Mouse (Mus musculus): Measurements from ENCODE around the gene Suclg2. TPM values are rescaled to one million over a fixed set of nuclear protein-coding genes. Genes with fewer than 3 reads are reported as not detected.

Suclg2 gene
- polyA plus RNA-seq, 1 experiment from 2014 or later, result 35.1 TPM

DNA sequence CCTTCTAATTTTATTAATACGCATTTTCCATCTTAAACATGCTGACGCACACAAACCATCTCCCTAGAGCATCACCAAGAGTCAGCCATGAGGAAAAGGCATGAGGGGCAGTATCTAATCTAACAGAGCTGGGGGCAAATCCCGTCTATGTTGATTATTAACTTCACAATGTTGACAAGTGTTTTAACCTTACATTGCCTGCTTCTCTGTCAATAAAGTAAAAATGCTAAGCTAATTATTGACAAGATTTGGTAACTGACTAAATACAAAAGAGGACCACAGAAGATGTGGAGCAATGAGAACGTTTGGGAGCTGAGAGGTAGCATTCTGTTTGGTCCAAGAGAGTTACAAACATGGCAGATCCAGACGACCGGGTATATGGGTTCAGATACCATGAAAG lies 65.8 kb downstream of the Suclg2 start:
- ATAC-seq (ENCODE audit: low FRiP score), result no peak
- no peak overlapping the region for H3K4me2 ChIP-seq
- no peak overlapping the region for H3K9ac ChIP-seq
- H3K27ac ChIP-seq, result no peak overlapping the region
- H3K9me3 ChIP-seq, result no peaks in the 10 kb centered on the region
- no peaks in the 10 kb centered on the region for H3K36me3 ChIP-seq (replicated peaks)
- peaks cover 4% of the 10 kb centered on the region; the same call in 1 of the 2 replicates for H3K27me3 ChIP-seq
- peaks cover 19% of the 10 kb centered on the region for H3K4me1 ChIP-seq
- 89% methylated on average over 6 of the region's 6 CpGs for WGBS
- H3K4me3 ChIP-seq (replicated peaks), result no peak overlapping the region

DNA sequence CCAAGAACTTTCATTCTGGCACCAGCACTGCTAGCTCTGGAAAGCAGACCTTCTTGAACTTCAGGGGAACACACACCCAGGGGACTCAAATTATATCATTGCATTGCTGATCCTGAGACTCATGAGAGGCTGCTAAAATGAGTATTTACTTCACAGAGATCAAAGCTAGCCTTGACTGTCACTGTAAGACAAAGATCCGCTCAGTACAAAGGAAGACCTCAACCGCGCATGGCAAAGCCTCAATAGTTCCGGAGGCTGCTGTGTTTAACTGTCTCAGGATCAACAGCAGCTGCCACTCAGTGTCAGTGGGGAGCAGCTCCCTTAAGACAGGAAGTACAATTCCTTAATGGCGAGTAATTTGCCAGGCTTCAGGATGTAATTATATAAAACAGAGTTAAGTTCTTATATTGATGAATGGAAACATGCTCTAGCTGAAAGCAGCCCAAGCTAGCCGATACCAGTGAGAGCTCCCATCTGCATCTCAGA lies 67.2 kb downstream of the Suclg2 start:
- 7% methylated on average over 6 of the region's 6 CpGs for WGBS
- Histone ChIP-seq H3K9me3 (no peaks in the 10 kb centered on the region), H3K36me3 (replicated peaks) (no peaks in the 10 kb centered on the region), H3K27ac (0 out of 2 replicates have a peak overlapping the region, but pooled peaks have one; percentile 0), H3K4me1 (peaks cover 19% of the 10 kb centered on the region), H3K27me3 (peaks cover 4% of the 10 kb centered on the region; the same call in 1 of the 2 replicates), H3K9ac (no peak overlapping the region), H3K4me3 (replicated peaks) (no peak overlapping the region), H3K4me2 (peak overlapping the region; percentile 21; the same call in 1 of the 2 replicates)
- peak; percentile 65; the same call in 1 of the 2 replicates for ATAC-seq (ENCODE audit: low FRiP score)

DNA sequence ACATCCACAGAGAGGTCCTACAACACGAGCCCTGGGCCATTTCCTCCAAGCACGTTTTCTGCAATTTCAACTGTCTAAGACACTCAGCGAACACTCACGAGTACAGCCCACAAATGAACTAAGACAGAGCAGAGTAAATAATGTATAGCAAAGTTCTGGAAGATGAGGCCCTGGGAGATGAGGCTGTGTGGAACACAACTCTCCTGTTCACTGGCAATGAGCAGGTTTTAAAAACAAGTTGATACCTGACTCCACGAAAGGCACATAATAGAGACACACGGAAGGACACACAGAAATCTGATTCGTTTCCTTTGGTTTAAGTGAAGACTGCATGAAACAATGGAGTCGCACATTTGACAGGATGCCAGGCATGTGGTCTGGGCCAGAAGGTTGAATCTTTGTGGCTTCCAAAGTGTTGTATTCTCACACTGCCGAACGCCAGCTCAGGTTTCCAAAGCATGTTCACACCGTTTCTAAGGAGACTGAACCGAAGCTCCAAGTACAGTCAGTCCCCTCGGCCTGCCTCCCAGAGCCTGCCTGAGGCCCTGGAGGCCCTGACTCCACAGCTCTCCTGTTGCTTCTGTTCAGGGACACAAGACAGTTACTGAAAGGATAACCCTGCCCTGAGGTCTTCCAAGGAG lies 68.4 kb downstream of the Suclg2 start:
- H3K4me3 ChIP-seq (replicated peaks), result no peak overlapping the region
- H3K4me2 ChIP-seq, result no peak overlapping the region
- no peak overlapping the region for H3K9ac ChIP-seq
- H3K36me3 ChIP-seq (replicated peaks), result no peaks in the 10 kb centered on the region
- ATAC-seq (ENCODE audit: low FRiP score), result no peak
- peaks cover 19% of the 10 kb centered on the region for H3K4me1 ChIP-seq
- peaks cover 4% of the 10 kb centered on the region; the same call in 1 of the 2 replicates for H3K27me3 ChIP-seq
- H3K27ac ChIP-seq, result no peak overlapping the region
- H3K9me3 ChIP-seq, result no peaks in the 10 kb centered on the region
- 42% methylated on average over 13 of the region's 13 CpGs for WGBS

DNA sequence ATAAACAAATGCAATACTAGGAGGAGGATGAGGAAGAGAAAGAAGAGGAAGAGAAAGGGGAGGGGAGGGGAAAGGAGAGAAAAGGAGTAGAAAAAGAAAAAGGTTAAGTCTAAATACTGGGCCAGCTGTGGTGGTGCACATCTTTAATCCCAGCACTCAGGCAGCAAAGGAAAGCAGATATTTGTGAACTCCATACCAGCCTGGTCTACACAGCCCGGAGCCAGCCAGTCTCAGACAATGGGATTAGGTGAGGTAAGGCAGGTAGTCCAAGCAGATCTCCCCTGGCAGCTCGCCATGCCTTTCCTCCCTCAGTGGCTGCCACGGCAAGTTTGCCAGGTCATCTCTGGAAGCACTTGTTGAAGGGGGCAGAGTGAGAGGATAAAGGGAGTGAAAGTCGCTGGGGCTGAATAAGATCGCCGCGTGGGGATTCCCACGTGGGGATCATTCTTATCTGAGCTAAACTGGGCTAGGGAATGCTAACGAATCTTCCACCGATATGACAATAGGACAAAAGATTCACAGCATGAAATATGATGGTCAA lies 69.4 kb downstream of the Suclg2 start:
- no peak overlapping the region for H3K9ac ChIP-seq
- peaks cover 4% of the 10 kb centered on the region; the same call in 1 of the 2 replicates for H3K27me3 ChIP-seq
- no peak overlapping the region for H3K4me2 ChIP-seq
- no peak overlapping the region for H3K4me3 ChIP-seq (replicated peaks)
- WGBS, result 56% methylated on average over 10 of the region's 10 CpGs
- ATAC-seq (ENCODE audit: low FRiP score), result 0 out of 2 replicates have a peak, but pooled peaks have one; percentile 23
- H3K27ac ChIP-seq, result no peak overlapping the region
- no peaks in the 10 kb centered on the region for H3K9me3 ChIP-seq
- H3K4me1 ChIP-seq, result peaks cover 19% of the 10 kb centered on the region
- H3K36me3 ChIP-seq (replicated peaks), result no peaks in the 10 kb centered on the region

DNA sequence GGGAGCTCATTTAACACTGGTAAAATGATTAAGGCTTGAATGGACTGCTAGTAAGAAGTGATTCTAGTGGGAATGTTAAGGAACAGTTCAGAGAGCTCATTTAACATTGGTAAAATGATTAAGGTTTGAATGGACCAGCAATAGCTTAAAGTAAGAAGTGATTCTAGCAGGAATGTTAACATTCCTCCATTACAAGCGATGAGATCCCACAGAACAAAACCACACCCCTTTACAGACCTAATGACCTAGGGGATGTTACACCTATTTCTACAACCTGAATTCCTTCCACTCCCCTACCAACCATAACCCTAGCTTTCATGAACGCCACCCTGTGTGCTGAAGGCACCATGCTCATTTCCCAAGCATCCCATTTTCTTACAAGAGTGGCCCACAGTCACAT lies 81.2 kb downstream of the Suclg2 start:
- Histone ChIP-seq H3K4me1 (0 out of 2 replicates have a peak, but pooled peaks cover 4% of the 10 kb centered on the region), H3K4me3 (replicated peaks) (no peak overlapping the region), H3K9me3 (no peaks in the 10 kb centered on the region), H3K4me2 (no peak overlapping the region), H3K9ac (no peak overlapping the region), H3K27ac (no peak overlapping the region), H3K27me3 (no peaks in the 10 kb centered on the region), H3K36me3 (replicated peaks) (no peaks in the 10 kb centered on the region)
- ATAC-seq (ENCODE audit: low FRiP score), result no peak
- 87% methylated on average over 2 of the region's 2 CpGs for WGBS

DNA sequence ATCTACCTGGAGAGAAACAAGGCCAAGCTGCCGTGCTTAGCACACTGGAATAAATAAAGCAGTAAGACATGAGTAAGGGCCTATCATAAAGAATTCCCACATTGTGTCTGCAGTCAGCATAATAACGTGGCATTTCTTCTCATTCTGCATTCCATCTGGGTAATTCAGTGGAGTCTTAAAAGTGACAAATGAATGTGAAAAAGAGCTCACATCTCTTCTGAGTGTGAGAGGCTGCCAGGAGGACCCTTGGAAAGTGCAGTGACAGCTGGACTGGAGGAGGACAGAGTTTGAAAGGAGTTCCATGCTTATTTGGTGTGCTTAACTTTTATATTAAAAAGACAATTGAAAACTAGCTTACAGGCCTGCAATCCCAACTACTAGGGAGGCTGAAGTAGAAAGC lies 83.2 kb downstream of the Suclg2 start:
- H3K9me3 ChIP-seq, result no peaks in the 10 kb centered on the region
- no peak overlapping the region for H3K27ac ChIP-seq
- no peaks in the 10 kb centered on the region for H3K27me3 ChIP-seq
- no peak for ATAC-seq (ENCODE audit: low FRiP score)
- no peak overlapping the region for H3K4me3 ChIP-seq (replicated peaks)
- WGBS, result 62% methylated on average over 2 of the region's 2 CpGs
- no peaks in the 10 kb centered on the region for H3K36me3 ChIP-seq (replicated peaks)
- H3K4me1 ChIP-seq, result peaks cover 7% of the 10 kb centered on the region; the same call in 1 of the 2 replicates
- H3K4me2 ChIP-seq, result no peak overlapping the region
- no peak overlapping the region for H3K9ac ChIP-seq

DNA sequence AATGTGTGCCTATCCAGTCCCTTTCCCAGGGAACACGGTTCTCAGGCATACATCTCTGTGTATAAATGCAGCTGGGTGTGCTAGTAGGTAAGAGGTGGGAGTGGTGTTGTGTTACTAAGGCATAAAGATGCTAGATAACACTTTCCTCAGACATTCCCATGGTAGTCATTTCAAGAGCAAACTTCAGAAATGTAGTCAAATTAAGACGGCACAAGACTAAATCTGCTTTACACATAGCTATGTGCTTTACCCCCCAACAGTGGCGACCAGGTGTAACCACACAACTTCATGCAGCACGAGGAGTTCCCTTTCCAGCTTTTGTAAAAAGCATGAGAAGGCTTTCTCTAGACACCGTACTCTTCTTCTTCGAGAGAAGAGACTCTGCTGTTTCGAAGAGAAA lies 89.5 kb downstream of the Suclg2 start:
- no peak for ATAC-seq (ENCODE audit: low FRiP score)
- 94% methylated on average over 7 of the region's 7 CpGs for WGBS

DNA sequence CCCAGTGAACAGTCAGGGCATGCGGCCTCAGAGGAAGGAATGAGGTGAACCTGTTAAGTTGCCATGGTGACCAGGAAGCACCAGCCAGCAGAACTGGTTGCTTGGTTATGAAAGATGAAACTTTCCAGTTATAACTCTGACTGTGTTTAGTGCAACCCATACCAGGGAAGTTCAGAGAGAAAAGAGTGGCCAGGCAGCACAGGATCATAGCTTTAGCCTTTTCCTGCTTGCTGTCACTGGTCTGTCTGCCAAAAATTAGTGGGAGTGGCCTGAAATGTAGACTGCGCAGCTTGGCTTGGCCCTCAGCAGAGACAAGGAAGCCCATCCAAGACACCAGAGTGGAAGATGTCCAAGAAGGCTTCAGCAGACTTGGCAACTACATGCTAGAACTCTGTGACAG lies 96.8 kb downstream of the Suclg2 start:
- Histone ChIP-seq H3K4me3 (replicated peaks) (no peak overlapping the region), H3K27ac (no peak overlapping the region), H3K4me1 (peaks cover 4% of the 10 kb centered on the region; the same call in 1 of the 2 replicates), H3K27me3 (no peaks in the 10 kb centered on the region), H3K36me3 (replicated peaks) (no peaks in the 10 kb centered on the region), H3K4me2 (no peak overlapping the region), H3K9ac (no peak overlapping the region), H3K9me3 (no peaks in the 10 kb centered on the region)
- ATAC-seq (ENCODE audit: low FRiP score), result no peak
- 78% methylated on average over 2 of the region's 2 CpGs for WGBS

More for the DNA sequence above, 89.5 kb downstream of the Suclg2 start:
- no peaks in the 10 kb centered on the region for H3K27me3 ChIP-seq
- H3K36me3 ChIP-seq (replicated peaks), result no peaks in the 10 kb centered on the region
- no peak overlapping the region for H3K4me3 ChIP-seq (replicated peaks)
- no peak overlapping the region for H3K27ac ChIP-seq
- peaks cover 3% of the 10 kb centered on the region; the same call in 1 of the 2 replicates for H3K4me1 ChIP-seq
- H3K4me2 ChIP-seq, result no peak overlapping the region
- H3K9ac ChIP-seq, result no peak overlapping the region
- no peaks in the 10 kb centered on the region for H3K9me3 ChIP-seq

DNA sequence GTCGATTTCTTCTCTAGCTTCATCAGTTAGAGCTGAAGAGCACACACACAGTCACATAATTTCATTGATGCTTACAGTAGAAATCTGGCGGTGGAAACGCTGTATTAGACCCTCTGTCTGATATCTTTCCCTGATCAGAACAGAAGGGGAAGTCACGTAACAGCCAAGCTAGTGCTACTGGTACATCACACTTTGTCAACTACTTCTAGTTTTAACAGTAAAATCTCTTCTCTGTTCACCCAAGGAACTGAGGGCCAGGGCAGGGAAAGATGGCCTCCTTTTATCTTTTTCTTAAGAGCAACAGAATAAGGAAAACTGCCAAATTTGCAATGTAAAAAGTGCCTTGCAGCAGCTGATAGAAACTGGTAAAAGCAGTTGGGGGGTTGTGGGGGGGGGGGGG lies 97.8 kb downstream of the Suclg2 start:
- no peaks in the 10 kb centered on the region for H3K27me3 ChIP-seq
- peaks cover 4% of the 10 kb centered on the region; the same call in 1 of the 2 replicates for H3K4me1 ChIP-seq
- WGBS, result 88% methylated on average over 4 of the region's 4 CpGs
- ATAC-seq (ENCODE audit: low FRiP score), result no peak
- no peak overlapping the region for H3K27ac ChIP-seq
- H3K36me3 ChIP-seq (replicated peaks), result no peaks in the 10 kb centered on the region
- no peak overlapping the region for H3K9ac ChIP-seq
- no peaks in the 10 kb centered on the region for H3K9me3 ChIP-seq
- H3K4me3 ChIP-seq (replicated peaks), result no peak overlapping the region
- H3K4me2 ChIP-seq, result no peak overlapping the region

DNA sequence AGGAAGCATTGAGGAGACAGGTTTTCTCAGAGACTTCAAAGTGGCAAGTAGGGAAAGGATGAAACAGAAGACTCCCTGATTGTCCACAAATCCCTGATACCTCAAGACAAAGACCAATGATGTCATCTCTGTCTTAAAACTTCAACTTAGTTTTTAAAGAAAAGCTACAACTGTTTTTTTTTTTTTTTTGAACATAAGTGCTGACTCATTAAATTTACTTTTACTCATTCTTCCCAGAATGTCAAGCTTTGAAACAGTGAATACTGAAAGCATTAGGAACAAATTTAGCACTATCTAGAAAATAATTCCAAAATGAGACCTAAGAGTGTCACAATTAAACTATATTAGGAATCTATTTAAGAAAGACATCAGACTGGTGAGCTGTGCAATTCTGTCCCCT lies 98.8 kb downstream of the Suclg2 start:
- Histone ChIP-seq H3K27ac (no peak overlapping the region), H3K4me2 (no peak overlapping the region), H3K4me3 (replicated peaks) (no peak overlapping the region), H3K9ac (no peak overlapping the region), H3K9me3 (no peaks in the 10 kb centered on the region), H3K4me1 (peaks cover 4% of the 10 kb centered on the region; the same call in 1 of the 2 replicates), H3K27me3 (no peaks in the 10 kb centered on the region), H3K36me3 (replicated peaks) (no peaks in the 10 kb centered on the region)
- ATAC-seq (ENCODE audit: low FRiP score), result no peak

DNA sequence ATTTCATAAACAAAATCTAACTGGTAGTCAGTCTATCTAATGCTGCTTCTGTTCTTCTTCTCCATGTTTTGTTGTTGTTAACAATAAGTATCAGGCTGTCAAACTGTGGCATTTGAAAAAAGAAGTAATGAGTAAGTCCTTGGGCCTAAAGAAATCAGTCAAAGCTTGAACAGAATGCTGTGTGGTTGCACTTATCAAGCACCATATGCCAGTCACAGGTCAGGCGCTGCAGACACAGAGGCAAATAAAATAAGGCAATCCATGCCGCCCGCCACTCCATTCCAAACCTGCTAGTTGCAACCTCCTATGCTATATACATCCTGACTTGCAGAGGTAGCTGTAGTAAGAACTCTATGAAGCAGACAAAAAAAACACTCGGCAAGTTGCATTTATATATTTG lies 100.2 kb downstream of the Suclg2 start:
- H3K4me1 ChIP-seq, result peaks cover 4% of the 10 kb centered on the region; the same call in 1 of the 2 replicates
- WGBS, result 79% methylated on average over 4 of the region's 4 CpGs
- no peaks in the 10 kb centered on the region for H3K27me3 ChIP-seq
- H3K4me2 ChIP-seq, result no peak overlapping the region
- H3K9ac ChIP-seq, result no peak overlapping the region
- H3K4me3 ChIP-seq (replicated peaks), result no peak overlapping the region
- no peak for ATAC-seq (ENCODE audit: low FRiP score)
- H3K36me3 ChIP-seq (replicated peaks), result no peaks in the 10 kb centered on the region
- H3K27ac ChIP-seq, result no peak overlapping the region
- H3K9me3 ChIP-seq, result no peaks in the 10 kb centered on the region

DNA sequence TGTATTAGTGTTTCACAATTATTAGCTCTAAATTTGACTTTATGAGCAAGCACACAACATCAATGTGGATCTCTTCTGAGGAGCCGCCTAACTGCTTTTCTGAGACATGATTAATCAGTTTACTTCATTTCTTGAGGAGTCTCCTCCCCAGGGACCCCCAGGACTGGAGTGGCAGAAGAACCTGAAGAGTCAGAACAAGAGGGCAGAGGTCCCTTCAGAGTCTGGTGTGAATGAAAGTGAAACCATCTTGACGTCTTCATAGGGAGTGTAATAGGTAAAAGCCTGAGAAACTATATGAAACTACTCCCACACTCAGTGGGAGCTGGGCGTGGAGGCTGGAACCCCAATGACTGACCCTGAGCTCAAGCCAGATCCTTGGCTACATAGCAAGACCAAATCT lies 105.4 kb downstream of the Suclg2 start:
- 73% methylated on average over 3 of the region's 3 CpGs for WGBS
- Histone ChIP-seq H3K4me3 (replicated peaks) (no peak overlapping the region), H3K4me2 (no peak overlapping the region), H3K9me3 (no peaks in the 10 kb centered on the region), H3K9ac (no peak overlapping the region), H3K27ac (no peak overlapping the region), H3K27me3 (no peaks in the 10 kb centered on the region), H3K36me3 (replicated peaks) (no peaks in the 10 kb centered on the region), H3K4me1 (no peaks in the 10 kb centered on the region)
- ATAC-seq (ENCODE audit: low FRiP score), result no peak

All from forebrain, embryonic 12.5 days (tissue).